Mouse (Mus musculus): ENCODE measurements at regions not wholly inside any gene's neighbourhood (a gene's known extent, or its start where the extent isn't known, plus 50 kb on each side); places are given as distances from the start of the nearest gene placed in this dataset.

DNA sequence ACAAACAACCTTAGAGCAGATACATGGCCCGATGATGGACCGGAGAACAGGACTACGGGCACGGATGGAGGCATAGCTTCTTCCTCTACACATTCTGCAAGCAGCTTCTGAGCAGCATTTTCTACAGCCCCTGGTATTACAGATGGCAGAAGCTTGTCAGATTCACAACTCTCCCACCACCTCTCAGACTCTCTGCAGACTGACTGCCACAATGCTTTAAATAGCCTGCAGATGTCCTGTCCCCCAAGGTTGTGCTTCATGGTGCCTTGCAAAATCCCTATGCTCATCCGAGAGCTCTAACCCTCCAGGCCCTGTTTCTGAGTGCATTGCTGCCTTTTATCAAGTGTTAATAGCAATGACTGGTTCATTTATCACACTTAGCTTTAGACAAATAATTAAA lies 194.3 kb upstream of the Gdi2 start:
- TF ChIP-seq POLR2A (IDR thresholded peaks at IDR 0.05; ENCODE audit: insufficient read depth, low read depth, low read length) (no peak), CTCF (IDR thresholded peaks at IDR 0.05; ENCODE audit: insufficient read depth, low read depth, low read length) (no peak)

Measured in olfactory bulb, adult 2 months (tissue).